ENCODE assay signal across 23 mouse cellular contexts in the genomic region with DNA sequence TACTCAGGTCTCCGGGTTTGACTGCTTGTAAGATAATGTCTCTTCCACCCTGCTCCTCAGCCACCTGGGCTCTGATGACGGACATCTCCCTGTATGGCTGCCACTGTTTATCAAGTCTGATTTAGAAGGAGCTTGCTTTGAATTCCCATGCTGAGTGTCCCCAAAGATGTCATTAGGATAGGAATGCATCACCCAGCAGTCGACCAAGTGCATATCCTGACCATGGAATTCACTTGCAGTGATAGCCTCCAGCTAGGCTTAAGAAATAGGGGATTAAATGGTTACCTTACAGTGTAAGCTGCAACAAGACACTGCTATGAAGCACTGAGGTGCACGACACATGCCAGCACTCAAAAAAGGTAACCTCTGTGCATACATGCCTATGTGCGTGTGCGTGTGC.
"Had no signal": no experiment of that assay in that cellular context is flagged by ENCODE, and none has a peak within 500 bp of the region (broad histone marks: within the 10 kb centered on the region; RNA-seq: fewer than 3 reads in every experiment).

No protein-coding gene starts in this region.

- H3K9me3 ChIP-seq: kidney, embryonic 15.5 days; limb, embryonic 10.5 days; liver, embryonic 15.5 days; lung, embryonic 15.5 days; midbrain, embryonic 12.5 days; stomach, embryonic 15.5 days had no signal

- H3K4me1 ChIP-seq: liver, embryonic 12.5 days; liver, embryonic 15.5 days; lung, embryonic 15.5 days; megakaryocyte, embryonic 14.5 days; stomach, embryonic 15.5 days had no signal

- H3K9ac ChIP-seq: kidney, embryonic 15.5 days; limb, embryonic 13.5 days; liver, embryonic 12.5 days; liver, embryonic 15.5 days; lung, embryonic 15.5 days; midbrain, embryonic 12.5 days; neural tube, embryonic 13.5 days; stomach, embryonic 15.5 days had no signal

- H3K27ac ChIP-seq: kidney, embryonic 15.5 days; limb, embryonic 10.5 days; limb, embryonic 13.5 days; liver, embryonic 12.5 days; liver, embryonic 15.5 days; lung, embryonic 15.5 days; midbrain, embryonic 12.5 days; neural tube, embryonic 13.5 days; stomach, embryonic 15.5 days had no signal

- H3K27me3 ChIP-seq: kidney, embryonic 15.5 days; limb, embryonic 13.5 days; liver, embryonic 12.5 days; liver, embryonic 15.5 days; lung, embryonic 15.5 days; megakaryocyte, embryonic 14.5 days; midbrain, embryonic 12.5 days; neural tube, embryonic 13.5 days; stomach, embryonic 15.5 days had no signal

- H3K4me2 ChIP-seq: kidney, embryonic 15.5 days; limb, embryonic 13.5 days; liver, embryonic 12.5 days; liver, embryonic 15.5 days; lung, embryonic 15.5 days; midbrain, embryonic 12.5 days; neural tube, embryonic 13.5 days; stomach, embryonic 15.5 days had no signal

- ATAC-seq: liver, embryonic 12.5 days had no signal

- H3K4me3 ChIP-seq: kidney, embryonic 15.5 days; limb, embryonic 10.5 days; limb, embryonic 13.5 days; liver, embryonic 12.5 days; liver, embryonic 15.5 days; lung, embryonic 15.5 days; megakaryocyte, embryonic 14.5 days; midbrain, embryonic 12.5 days; myocyte; neural tube, embryonic 13.5 days; stomach, embryonic 15.5 days had no signal

- H3K36me3 ChIP-seq: kidney, embryonic 15.5 days; limb, embryonic 10.5 days; limb, embryonic 13.5 days; liver, embryonic 12.5 days; liver, embryonic 15.5 days; lung, embryonic 15.5 days; stomach, embryonic 15.5 days had no signal

- DNase-seq: kidney, adult 11 months; kidney, adult 8-10 months; kidney, postnatal 10 days; kidney, postnatal 36 days; liver; lung, adult 18-20 months; lung, postnatal 10 days; lung, postnatal 36 days; retina, postnatal 1 day; right cerebral cortex, postnatal 25 days; spleen, adult 18-20 months; thymus, postnatal 25 days had no signal
